Mouse (Mus musculus): ENCODE measurements around the gene Rbm19. TPM values are rescaled to one million over a fixed set of nuclear protein-coding genes. Genes with fewer than 3 reads are reported as not detected.

Gene Rbm19
- polyA plus RNA-seq, 1 experiment = 15.3 TPM

DNA sequence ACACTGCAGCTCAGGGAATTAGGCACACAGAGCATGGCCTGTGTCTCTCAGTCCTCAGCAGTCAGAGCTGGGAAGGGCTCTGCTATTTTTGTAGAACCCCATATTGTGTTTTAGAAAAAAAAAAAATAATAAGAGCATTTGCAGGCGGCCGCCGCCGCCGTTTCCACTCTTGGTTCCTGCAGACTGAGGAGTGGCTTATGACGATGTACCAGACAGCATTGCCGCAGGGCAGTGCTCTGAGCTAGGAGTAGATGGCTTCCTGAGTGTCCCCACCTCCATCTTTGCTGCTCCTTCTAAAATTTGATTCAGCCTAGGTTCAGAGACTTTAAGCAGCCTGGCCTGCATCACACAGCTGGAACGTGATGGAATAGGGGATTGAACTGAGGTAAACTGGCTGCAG is 67.1 kb downstream of the Rbm19 start:
- 84% methylated on average over 8 of the region's 8 CpGs for WGBS
- TF ChIP-seq CTCF (IDR thresholded peaks at IDR 0.05; ENCODE audit: borderline replicate concordance, insufficient read depth, low read depth, low read length) (no peak), POLR2A (IDR thresholded peaks at IDR 0.05; ENCODE audit: borderline replicate concordance, insufficient read depth, low read length) (no peak)
- Histone ChIP-seq H3K27ac (ENCODE audit: insufficient read depth, low read length) (no peak overlapping the region), H3K4me1 (ENCODE audit: control insufficient read depth, insufficient read depth, low read length) (peaks cover 33% of the 10 kb centered on the region), H3K27me3 (ENCODE audit: control insufficient read depth, insufficient read depth, low read length) (no peaks in the 10 kb centered on the region), H3K4me3 (replicated peaks; ENCODE audit: insufficient read depth, low read depth, low read length) (no peak overlapping the region)
- no peak for DNase-seq

GRCm38 (mm10) chr5:120183790-120184189 is 67.5 kb downstream of the Rbm19 start:
- H3K27ac ChIP-seq (ENCODE audit: insufficient read depth, low read length) = no peak overlapping the region
- WGBS = 83% methylated on average over 7 of the region's 7 CpGs
- TF ChIP-seq POLR2A (IDR thresholded peaks at IDR 0.05; ENCODE audit: borderline replicate concordance, insufficient read depth, low read length) (no peak), CTCF (IDR thresholded peaks at IDR 0.05; ENCODE audit: borderline replicate concordance, insufficient read depth, low read depth, low read length) (no peak)

GRCm38 (mm10) chr5:120185949-120186348 is 69.7 kb downstream of the Rbm19 start:
- no peaks in the 10 kb centered on the region for H3K27me3 ChIP-seq (ENCODE audit: control insufficient read depth, insufficient read depth, low read length)
- WGBS = 95% methylated on average over 10 of the region's 10 CpGs
- TF ChIP-seq POLR2A (IDR thresholded peaks at IDR 0.05; ENCODE audit: borderline replicate concordance, insufficient read depth, low read length) (no peak), CTCF (IDR thresholded peaks at IDR 0.05; ENCODE audit: borderline replicate concordance, insufficient read depth, low read depth, low read length) (no peak)
- H3K27ac ChIP-seq (ENCODE audit: insufficient read depth, low read length) = no peak overlapping the region
- H3K4me1 ChIP-seq (ENCODE audit: control insufficient read depth, insufficient read depth, low read length) = peaks cover 40% of the 10 kb centered on the region
- no peak overlapping the region for H3K4me3 ChIP-seq (replicated peaks; ENCODE audit: insufficient read depth, low read depth, low read length)
- no peak for DNase-seq

More at GRCm38 (mm10) chr5:120183790-120184189, 67.5 kb downstream of the Rbm19 start:
- Histone ChIP-seq H3K4me3 (replicated peaks; ENCODE audit: insufficient read depth, low read depth, low read length) (no peak overlapping the region), H3K4me1 (ENCODE audit: control insufficient read depth, insufficient read depth, low read length) (peaks cover 35% of the 10 kb centered on the region), H3K27me3 (ENCODE audit: control insufficient read depth, insufficient read depth, low read length) (no peaks in the 10 kb centered on the region)
- no peak for DNase-seq

- 7% methylated on average over 7 of the region's 7 CpGs for WGBS
Observed at GRCm38 (mm10) chr5:120188541-120188940, 72.3 kb downstream of the Rbm19 start.

DNA sequence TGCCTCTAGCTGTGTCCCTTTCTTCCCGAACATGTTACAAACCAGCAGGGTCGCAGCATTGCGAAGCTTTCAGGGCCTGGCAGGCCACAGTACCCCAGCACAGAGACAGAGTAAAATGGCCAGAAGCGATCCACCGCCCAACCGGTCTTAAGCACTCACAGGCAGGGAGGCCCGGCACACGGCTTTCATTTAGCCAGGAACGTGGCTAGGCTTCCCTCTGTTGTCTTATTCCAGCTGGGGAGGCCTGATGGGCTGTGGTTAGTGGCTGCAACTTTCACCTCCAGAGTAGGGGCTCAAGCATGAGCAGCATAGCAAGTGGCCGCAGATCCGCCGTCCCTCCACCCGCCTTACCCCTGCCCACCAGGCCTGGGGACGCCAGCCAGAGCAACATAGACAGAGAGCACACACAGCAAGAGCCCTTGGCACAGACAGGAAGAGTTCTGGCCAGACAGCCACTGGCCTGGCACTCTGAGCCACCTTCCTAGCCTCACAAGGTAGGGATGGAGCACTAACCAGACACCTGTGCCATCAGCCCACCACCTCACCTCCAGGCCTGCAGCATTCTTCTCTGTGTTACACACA is 73.8 kb downstream of the Rbm19 start:
- peak; percentile 70 to 73 for DNase-seq
- peaks cover 51% of the 10 kb centered on the region for H3K4me1 ChIP-seq (ENCODE audit: control insufficient read depth, insufficient read depth, low read length)
- H3K4me3 ChIP-seq (replicated peaks; ENCODE audit: insufficient read depth, low read depth, low read length) = no peak overlapping the region
- H3K27ac ChIP-seq (ENCODE audit: insufficient read depth, low read length) = no peak overlapping the region
- H3K27me3 ChIP-seq (ENCODE audit: control insufficient read depth, insufficient read depth, low read length) = no peaks in the 10 kb centered on the region
- TF ChIP-seq POLR2A (IDR thresholded peaks at IDR 0.05; ENCODE audit: borderline replicate concordance, insufficient read depth, low read length) = no peak
- TF ChIP-seq CTCF (IDR thresholded peaks at IDR 0.05; ENCODE audit: borderline replicate concordance, insufficient read depth, low read depth, low read length) = no peak
- 33% methylated on average over 14 of the region's 14 CpGs for WGBS

More at GRCm38 (mm10) chr5:120188541-120188940, 72.3 kb downstream of the Rbm19 start:
- peaks cover 39% of the 10 kb centered on the region for H3K4me1 ChIP-seq (ENCODE audit: control insufficient read depth, insufficient read depth, low read length)
- H3K4me3 ChIP-seq (replicated peaks; ENCODE audit: insufficient read depth, low read depth, low read length) = no peak overlapping the region
- no peak overlapping the region for H3K27ac ChIP-seq (ENCODE audit: insufficient read depth, low read length)
- peak; percentile 91 to 92 for DNase-seq
- H3K27me3 ChIP-seq (ENCODE audit: control insufficient read depth, insufficient read depth, low read length) = no peaks in the 10 kb centered on the region
- TF ChIP-seq POLR2A (IDR thresholded peaks at IDR 0.05; ENCODE audit: borderline replicate concordance, insufficient read depth, low read length) = no peak
- TF ChIP-seq CTCF (IDR thresholded peaks at IDR 0.05; ENCODE audit: borderline replicate concordance, insufficient read depth, low read depth, low read length) = no peak

DNA sequence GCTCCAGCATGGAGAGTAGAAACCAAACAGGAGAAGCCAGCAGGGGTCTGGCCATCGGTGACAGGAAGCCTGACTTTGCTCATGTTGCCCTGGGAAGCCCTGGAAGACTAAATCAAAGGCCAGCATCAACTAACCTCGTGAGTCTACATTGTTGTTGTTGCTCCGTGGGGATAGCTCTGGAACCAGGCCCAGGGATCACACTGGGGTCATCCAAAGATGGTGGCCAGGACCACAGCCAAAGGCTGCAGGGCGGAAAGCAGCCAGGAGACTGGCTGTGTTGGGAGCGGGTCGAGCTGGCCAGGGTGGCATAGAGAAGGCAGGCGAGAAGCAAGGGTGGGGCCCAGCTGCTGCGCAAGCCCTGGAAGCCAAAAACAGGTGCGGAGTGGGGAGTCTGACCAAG is 75.4 kb downstream of the Rbm19 start:
- no peak for DNase-seq
- no peaks in the 10 kb centered on the region for H3K27me3 ChIP-seq (ENCODE audit: control insufficient read depth, insufficient read depth, low read length)
- TF ChIP-seq POLR2A (IDR thresholded peaks at IDR 0.05; ENCODE audit: borderline replicate concordance, insufficient read depth, low read length) (no peak), CTCF (IDR thresholded peaks at IDR 0.05; ENCODE audit: borderline replicate concordance, insufficient read depth, low read depth, low read length) (no peak)
- 76% methylated on average over 9 of the region's 9 CpGs for WGBS
- peaks cover 57% of the 10 kb centered on the region for H3K4me1 ChIP-seq (ENCODE audit: control insufficient read depth, insufficient read depth, low read length)
- H3K27ac ChIP-seq (ENCODE audit: insufficient read depth, low read length) = no peak overlapping the region
- no peak overlapping the region for H3K4me3 ChIP-seq (replicated peaks; ENCODE audit: insufficient read depth, low read depth, low read length)

DNA sequence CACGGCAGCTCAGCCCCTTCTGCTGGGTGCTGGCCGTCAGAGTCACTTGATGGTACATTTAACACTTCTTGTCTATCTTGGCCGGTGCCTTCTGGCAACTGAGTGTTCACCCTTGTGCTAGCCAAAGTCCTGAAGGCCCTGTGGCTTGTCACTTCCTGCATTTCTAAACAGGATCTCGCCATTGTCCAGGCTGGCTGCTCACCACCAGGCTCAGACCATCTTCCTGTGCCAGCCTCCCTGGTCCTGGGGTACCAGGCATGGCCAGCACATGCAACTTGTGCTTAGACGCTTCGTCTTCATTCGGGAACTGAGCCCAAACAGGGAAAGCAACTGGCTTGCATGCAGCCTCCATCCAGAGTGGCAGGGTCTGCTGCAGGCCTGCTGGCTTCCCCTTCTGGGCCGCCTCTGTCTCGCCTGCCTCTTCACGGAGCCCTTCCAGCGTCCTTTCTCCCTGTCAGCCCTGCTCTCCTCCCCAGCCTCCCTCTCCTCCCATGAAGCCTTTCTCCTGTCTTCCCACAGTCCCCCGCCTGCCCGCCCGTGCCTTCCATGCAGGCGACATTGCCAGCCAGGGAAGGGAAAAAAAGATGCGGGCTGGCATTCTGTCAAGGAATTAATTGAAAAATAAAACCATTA is 78.2 kb downstream of the Rbm19 start:
- Histone ChIP-seq H3K27ac (ENCODE audit: insufficient read depth, low read length) (no peak overlapping the region), H3K4me3 (replicated peaks; ENCODE audit: insufficient read depth, low read depth, low read length) (no peak overlapping the region), H3K27me3 (ENCODE audit: control insufficient read depth, insufficient read depth, low read length) (no peaks in the 10 kb centered on the region), H3K4me1 (ENCODE audit: control insufficient read depth, insufficient read depth, low read length) (peaks cover 33% of the 10 kb centered on the region)
- WGBS = 52% methylated on average over 16 of the region's 16 CpGs
- peak in 1 of 2 experiments; percentile 14 for DNase-seq
- TF ChIP-seq POLR2A (IDR thresholded peaks at IDR 0.05; ENCODE audit: borderline replicate concordance, insufficient read depth, low read length) (no peak), CTCF (IDR thresholded peaks at IDR 0.05; ENCODE audit: borderline replicate concordance, insufficient read depth, low read depth, low read length) (no peak)

DNA sequence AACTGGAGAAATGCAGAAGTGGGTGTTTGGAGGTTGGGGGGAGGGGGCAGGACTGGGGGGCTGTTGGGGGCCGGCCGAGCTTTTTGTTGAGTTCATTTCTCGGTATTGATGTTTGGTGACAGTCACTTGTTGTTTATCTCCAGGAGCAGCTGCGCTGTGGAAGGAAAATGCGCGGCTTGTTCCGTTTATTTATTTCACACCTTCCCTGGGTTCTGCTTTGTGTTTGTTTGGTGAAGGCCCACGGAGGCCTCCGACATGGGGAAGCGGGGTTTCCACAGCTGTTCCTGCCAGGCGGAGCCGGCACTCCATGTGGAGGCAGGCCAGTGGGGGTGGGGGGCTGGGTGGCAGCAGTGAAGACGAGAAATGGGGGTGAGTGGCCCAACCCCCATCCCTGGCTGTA is 78.7 kb downstream of the Rbm19 start:
- WGBS = 67% methylated on average over 13 of the region's 13 CpGs
- DNase-seq = no peak
- no peak overlapping the region for H3K27ac ChIP-seq (ENCODE audit: insufficient read depth, low read length)
- TF ChIP-seq CTCF (IDR thresholded peaks at IDR 0.05; ENCODE audit: borderline replicate concordance, insufficient read depth, low read depth, low read length) (no peak), POLR2A (IDR thresholded peaks at IDR 0.05; ENCODE audit: borderline replicate concordance, insufficient read depth, low read length) (no peak)
- peaks cover 28% of the 10 kb centered on the region for H3K4me1 ChIP-seq (ENCODE audit: control insufficient read depth, insufficient read depth, low read length)
- H3K27me3 ChIP-seq (ENCODE audit: control insufficient read depth, insufficient read depth, low read length) = no peaks in the 10 kb centered on the region
- H3K4me3 ChIP-seq (replicated peaks; ENCODE audit: insufficient read depth, low read depth, low read length) = no peak overlapping the region
